11 mouse cellular contexts compared by ENCODE assay signal in the genomic region with DNA sequence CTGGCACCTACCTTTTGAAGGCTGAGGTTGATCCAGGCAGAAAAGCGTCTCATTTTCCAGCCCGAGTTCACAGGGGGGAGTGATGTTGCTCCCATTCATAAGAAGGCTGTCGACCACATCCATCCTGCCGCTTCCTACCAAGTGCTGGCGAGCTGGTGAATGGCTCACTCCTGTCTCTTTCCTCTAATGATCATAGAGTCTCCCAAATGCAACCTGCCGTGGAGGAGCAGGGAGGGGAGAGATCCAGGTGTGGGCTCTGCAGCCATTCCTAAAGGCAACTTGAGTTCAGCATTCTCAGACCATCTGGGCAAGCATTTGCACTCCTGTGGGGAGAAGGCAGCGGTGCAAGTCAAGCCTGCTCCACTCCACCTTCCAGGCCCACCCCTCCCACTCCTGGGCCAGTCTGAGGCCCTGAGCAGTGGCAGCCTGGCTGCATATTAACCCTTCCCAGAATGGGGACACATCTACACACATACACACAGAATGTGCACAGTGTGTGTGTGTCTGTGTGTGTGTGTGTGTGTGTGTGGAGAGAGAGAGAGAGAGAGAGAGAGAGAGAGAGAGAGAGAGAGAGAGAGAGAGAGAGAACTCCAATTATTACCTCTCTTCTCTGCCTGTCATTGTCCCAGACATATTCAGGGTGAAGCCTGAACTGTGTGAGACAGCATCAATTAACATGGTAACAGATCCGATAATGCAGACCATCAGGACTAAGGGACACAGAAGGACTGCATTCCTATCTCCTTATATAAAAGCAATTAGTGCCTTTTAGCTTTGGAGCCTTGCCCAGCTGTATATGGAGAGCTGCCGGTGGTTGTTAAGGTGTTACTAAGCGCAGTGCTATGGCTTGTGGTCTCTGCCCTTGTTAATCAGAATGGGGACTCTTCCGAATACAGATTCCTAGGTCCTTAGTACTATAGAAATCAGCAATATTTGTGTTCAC. TPM values are rescaled to one million over a fixed set of nuclear protein-coding genes. Genes with fewer than 3 reads are reported as not detected.
DNase-seq lines count a peak whose midpoint lies in the region; ATAC-seq lines count a peak whose summit lies in the region.
"Had no signal": no experiment of that assay in that cellular context is flagged by ENCODE, and none has a peak within 500 bp of the region (broad histone marks: within the 10 kb centered on the region; RNA-seq: fewer than 3 reads in every experiment).

Cckar (minus strand) TSS at position 471 of the 943 bp plus-strand sequence.

- H3K9ac ChIP-seq in embryonic facial prominence, embryonic 11.5 days (replicated peaks; ENCODE audit: low read length): no peak within 1 kb of the TSS
- no peak within 1 kb of the TSS for H3K9ac ChIP-seq in hindbrain, embryonic 13.5 days
- H3K9ac ChIP-seq in limb, embryonic 13.5 days: no peak within 1 kb of the TSS; the same call in 1 of the 2 replicates
- no peak within 1 kb of the TSS for H3K9ac ChIP-seq in neural tube, embryonic 12.5 days
- H3K9ac ChIP-seq: liver, embryonic 12.5 days had no signal

- H3K36me3 ChIP-seq in embryonic facial prominence, embryonic 11.5 days (replicated peaks; ENCODE audit: control insufficient read depth, insufficient read depth, low read depth, low read length): no peaks in the 10 kb centered on the region
- H3K36me3 ChIP-seq in hindbrain, embryonic 13.5 days: no peaks in the 10 kb centered on the region
- no peaks in the 10 kb centered on the region for H3K36me3 ChIP-seq in limb, embryonic 13.5 days
- no peaks in the 10 kb centered on the region for H3K36me3 ChIP-seq in neural tube, embryonic 12.5 days
- H3K36me3 ChIP-seq: liver, embryonic 12.5 days had no signal

- H3K4me2 ChIP-seq in embryonic facial prominence, embryonic 11.5 days (ENCODE audit: low read depth, low read length): no peak within 1 kb of the TSS
- H3K4me2 ChIP-seq in hindbrain, embryonic 13.5 days: peak within 1 kb of the TSS; percentile 36
- H3K4me2 ChIP-seq in limb, embryonic 13.5 days (replicated peaks): no peak within 1 kb of the TSS; the same call in 1 of the 2 replicates
- H3K4me2 ChIP-seq in neural tube, embryonic 12.5 days (replicated peaks): peak within 1 kb of the TSS; percentile 9; the same call in 1 of the 2 replicates
- H3K4me2 ChIP-seq: liver, embryonic 12.5 days had no signal

- no peaks in the 10 kb centered on the region for H3K27me3 ChIP-seq in embryonic facial prominence, embryonic 11.5 days (ENCODE audit: control insufficient read depth, insufficient read depth, low read length)
- 0 out of 2 replicates have a peak, but pooled peaks cover 4% of the 10 kb centered on the region for H3K27me3 ChIP-seq in hindbrain, embryonic 13.5 days
- H3K27me3 ChIP-seq in limb, embryonic 13.5 days: no peaks in the 10 kb centered on the region
- no peaks in the 10 kb centered on the region for H3K27me3 ChIP-seq in neural tube, embryonic 12.5 days (replicated peaks)
- H3K27me3 ChIP-seq: liver, embryonic 12.5 days had no signal

- peak; percentile 31 for DNase-seq in embryonic facial prominence, embryonic 11.5 days (ENCODE audit: low spot score)
- DNase-seq in left cerebral cortex, postnatal 10 days (ENCODE audit: extremely low spot score in 1 of 2, low spot score in 2 of 2): no peak
- no peak for DNase-seq in thymus, postnatal 14 days
- DNase-seq in c-Kit-positive CD71-positive TER-119-positive erythroid progenitor cells, embryonic 14.5 days (ENCODE audit: low spot score): no peak
- DNase-seq in heart, postnatal 14 days: no peak
- DNase-seq: gastrocnemius, postnatal 25 days had no signal

- no peak within 1 kb of the TSS for H3K4me3 ChIP-seq in embryonic facial prominence, embryonic 11.5 days (ENCODE audit: low read depth, low read length)
- no peak within 1 kb of the TSS; the same call in 1 of the 2 replicates for H3K4me3 ChIP-seq in hindbrain, embryonic 13.5 days
- H3K4me3 ChIP-seq in limb, embryonic 13.5 days: no peak within 1 kb of the TSS
- H3K4me3 ChIP-seq in neural tube, embryonic 12.5 days: no peak within 1 kb of the TSS
- H3K4me3 ChIP-seq: liver, embryonic 12.5 days had no signal

- no peaks in the 10 kb centered on the region for H3K4me1 ChIP-seq in embryonic facial prominence, embryonic 11.5 days (ENCODE audit: control insufficient read depth, insufficient read depth, low read length)
- peaks cover 25% of the 10 kb centered on the region for H3K4me1 ChIP-seq in hindbrain, embryonic 13.5 days (replicated peaks)
- peaks cover 21% of the 10 kb centered on the region for H3K4me1 ChIP-seq in limb, embryonic 13.5 days
- peaks cover 21% of the 10 kb centered on the region for H3K4me1 ChIP-seq in neural tube, embryonic 12.5 days
- H3K4me1 ChIP-seq: liver, embryonic 12.5 days had no signal

- intact Hi-C loops in left cerebral cortex, postnatal 10 days (cut with DNase I): no loop called here
- intact Hi-C loops in heart, postnatal 14 days (cut with DNase I): no loop called here

- ATAC-seq in embryonic facial prominence, embryonic 11.5 days (replicated peaks; ENCODE audit: insufficient number of reproducible peaks, low FRiP score, low TSS enrichment, low read depth): peak; percentile 85
- ATAC-seq in hindbrain, embryonic 13.5 days (ENCODE audit: low FRiP score): peak; percentile 83
- peak; percentile 61; the same call in 1 of the 2 replicates for ATAC-seq in limb, embryonic 13.5 days (ENCODE audit: low FRiP score, low read depth)
- ATAC-seq in neural tube, embryonic 12.5 days (ENCODE audit: low FRiP score, low read depth): peak; percentile 84
- ATAC-seq: liver, embryonic 12.5 days had no signal

- H3K27ac ChIP-seq in embryonic facial prominence, embryonic 11.5 days (replicated peaks; ENCODE audit: low read depth, low read length): no peak within 1 kb of the TSS
- H3K27ac ChIP-seq in hindbrain, embryonic 13.5 days: no peak within 1 kb of the TSS; the same call in 1 of the 2 replicates
- no peak within 1 kb of the TSS for H3K27ac ChIP-seq in limb, embryonic 13.5 days
- peak within 1 kb of the TSS; percentile 32; the same call in 1 of the 2 replicates for H3K27ac ChIP-seq in neural tube, embryonic 12.5 days
- H3K27ac ChIP-seq: liver, embryonic 12.5 days had no signal

- no peaks in the 10 kb centered on the region for H3K9me3 ChIP-seq in embryonic facial prominence, embryonic 11.5 days (replicated peaks; ENCODE audit: control insufficient read depth, low read length)
- H3K9me3 ChIP-seq in hindbrain, embryonic 13.5 days: no peaks in the 10 kb centered on the region
- no peaks in the 10 kb centered on the region for H3K9me3 ChIP-seq in limb, embryonic 13.5 days
- H3K9me3 ChIP-seq in neural tube, embryonic 12.5 days: no peaks in the 10 kb centered on the region
- H3K9me3 ChIP-seq: liver, embryonic 12.5 days had no signal

- WGBS in embryonic facial prominence, embryonic 11.5 days: 38% methylated on average over 11 of the region's 11 CpGs
- WGBS in hindbrain, embryonic 13.5 days: 17% methylated on average over 11 of the region's 11 CpGs
- WGBS in limb, embryonic 13.5 days: 34% methylated on average over 11 of the region's 11 CpGs
- 41% methylated on average over 11 of the region's 11 CpGs for WGBS in neural tube, embryonic 12.5 days

RNA-seq across cellular contexts. Expression of gene Cckar, which starts in this region (rescaled TPM):
- polyA plus RNA-seq in embryonic facial prominence, embryonic 11.5 days (2014; fragmentation: Nextera tagmentation; extraction: Ambion mirVana): 0.59 and 0.68 TPM in 2 replicates
- 1.9 and 2.6 TPM in 2 replicates for polyA plus RNA-seq in hindbrain, embryonic 13.5 days (2015; fragmentation: Nextera tagmentation; extraction: Ambion mirVana)
- 0.26 and 0.52 TPM in 2 replicates for polyA plus RNA-seq in limb, embryonic 13.5 days (2015; fragmentation: Nextera tagmentation; extraction: Ambion mirVana)
- polyA plus RNA-seq in neural tube, embryonic 12.5 days (2016; fragmentation: Nextera tagmentation; extraction: Ambion mirVana): 1.3 and 2.2 TPM in 2 replicates
- under 1 TPM in 1 of 2 experiments, not detected in 1; 0.19 TPM for total RNA-seq in left cerebral cortex, postnatal 10 days (2021)
- under 1 TPM in 1 of 2 experiments, not detected in 1; 0.22 TPM for total RNA-seq in heart, postnatal 14 days (2021)
- total RNA-seq: ES-E14; gastrocnemius, postnatal 25 days had no signal

Comparison
In these comparisons a context has a peak if more than half of its experiments do, and no peak if none do; other contexts are left out.
1. Peak in DNase-seq and ATAC-seq in embryonic facial prominence, embryonic 11.5 days; RNA of the gene not detected or under 1 TPM.
2. Peak in ATAC-seq in limb, embryonic 13.5 days; RNA of the gene not detected or under 1 TPM.
3. H3K4me2 ChIP-seq: peak in hindbrain, embryonic 13.5 days (single experiment) and neural tube, embryonic 12.5 days (single experiment); none in embryonic facial prominence, embryonic 11.5 days (single experiment) and limb, embryonic 13.5 days (single experiment).
4. Peak in every context shown above with its lines, with median percentiles within 50 percentile points of each other: ATAC-seq.